Mouse (Mus musculus): Measurements from ENCODE around the gene Nrxn1. TPM values are rescaled to one million over a fixed set of nuclear protein-coding genes. Genes with fewer than 3 reads are reported as not detected.

Gene Nrxn1
- polyA plus RNA-seq, 1 experiment from 2014 or later, result 12.2 TPM

- 66% methylated on average over 8 of the region's 8 CpGs for whole genome bisulfite sequencing
- no peaks in the 10 kb centered on the region for H3K27me3 ChIP-seq (replicated peaks; ENCODE audit: control insufficient read depth, insufficient read depth, low read length)
- no peak overlapping the region for H3K4me3 ChIP-seq (ENCODE audit: low read depth, low read length)
- ATAC-seq (ENCODE audit: low read depth) (peak; percentile 77), DNase-seq (ENCODE audit: low spot score) (peak; percentile 75)
- H3K4me1 ChIP-seq (ENCODE audit: control insufficient read depth, insufficient read depth, low read length), result no peaks in the 10 kb centered on the region
- H3K27ac ChIP-seq (replicated peaks; ENCODE audit: low read depth, low read length), result no peak overlapping the region
- H3K9me3 ChIP-seq (ENCODE audit: control insufficient read depth, low read length), result 0 out of 2 replicates have a peak, but pooled peaks cover 5% of the 10 kb centered on the region
- no peaks in the 10 kb centered on the region for H3K36me3 ChIP-seq (ENCODE audit: control insufficient read depth, insufficient read depth, low read length)
- no peak overlapping the region for H3K4me2 ChIP-seq (ENCODE audit: low read depth, low read length)
- H3K9ac ChIP-seq (ENCODE audit: low read depth, low read length), result no peak overlapping the region
Observed at GRCm38 (mm10) chr17:90809197-90810163, 283.4 kb downstream of the Nrxn1 start.

DNA sequence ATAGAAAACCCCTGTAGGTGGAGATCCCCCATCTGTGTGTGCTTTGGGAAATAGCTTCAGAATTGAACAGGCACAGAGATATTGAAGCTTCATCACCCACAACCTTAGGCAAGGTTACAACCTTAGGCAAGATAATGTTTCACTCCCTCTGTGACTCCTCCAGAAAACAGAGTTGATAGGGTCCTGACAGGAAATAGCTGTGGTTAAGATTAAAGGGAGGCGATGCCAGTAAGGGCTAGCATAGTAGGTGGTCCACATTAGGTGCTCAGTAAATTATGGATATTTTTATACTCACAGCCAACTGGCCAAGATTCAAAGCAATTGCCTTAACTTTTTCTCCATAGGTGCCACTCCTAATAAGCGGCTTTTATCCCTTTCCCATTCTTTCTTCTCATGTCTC is 284.6 kb downstream of the Nrxn1 start:
- DNase-seq (ENCODE audit: low spot score) (no peak), ATAC-seq (ENCODE audit: low read depth) (no peak)
- Histone ChIP-seq H3K27ac (replicated peaks; ENCODE audit: low read depth, low read length) (no peak overlapping the region), H3K27me3 (replicated peaks; ENCODE audit: control insufficient read depth, insufficient read depth, low read length) (no peaks in the 10 kb centered on the region), H3K9ac (ENCODE audit: low read depth, low read length) (no peak overlapping the region), H3K9me3 (ENCODE audit: control insufficient read depth, low read length) (0 out of 2 replicates have a peak, but pooled peaks cover 5% of the 10 kb centered on the region), H3K4me2 (ENCODE audit: low read depth, low read length) (no peak overlapping the region), H3K4me1 (ENCODE audit: control insufficient read depth, insufficient read depth, low read length) (no peaks in the 10 kb centered on the region), H3K36me3 (ENCODE audit: control insufficient read depth, insufficient read depth, low read length) (no peaks in the 10 kb centered on the region), H3K4me3 (ENCODE audit: low read depth, low read length) (no peak overlapping the region)
- 61% methylated on average over 2 of the region's 2 CpGs for WGBS

DNA sequence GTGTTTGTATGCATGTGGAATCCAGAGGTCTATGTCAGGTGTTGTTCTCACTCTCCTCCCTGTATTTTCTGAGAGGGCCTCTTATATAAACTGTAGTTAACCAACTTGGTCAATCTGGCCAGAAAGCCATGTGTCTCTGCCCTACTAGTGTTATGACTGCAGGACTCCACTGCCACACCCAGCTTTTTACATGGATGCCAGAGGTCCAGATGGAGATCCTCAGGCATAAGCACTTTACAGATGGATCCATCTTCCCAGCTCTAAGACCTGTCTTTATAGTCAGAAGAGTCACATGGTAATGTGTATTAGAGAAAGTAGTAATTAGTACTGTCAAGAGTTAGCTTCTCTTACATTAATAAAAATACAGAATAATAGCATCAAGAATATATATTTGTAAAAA is 285.7 kb downstream of the Nrxn1 start:
- no peaks in the 10 kb centered on the region for H3K4me1 ChIP-seq (ENCODE audit: control insufficient read depth, insufficient read depth, low read length)
- no peaks in the 10 kb centered on the region for H3K36me3 ChIP-seq (ENCODE audit: control insufficient read depth, insufficient read depth, low read length)
- H3K27ac ChIP-seq (replicated peaks; ENCODE audit: low read depth, low read length), result no peak overlapping the region
- no peak for ATAC-seq (ENCODE audit: low read depth)
- H3K4me2 ChIP-seq (ENCODE audit: low read depth, low read length), result no peak overlapping the region
- H3K27me3 ChIP-seq (replicated peaks; ENCODE audit: control insufficient read depth, insufficient read depth, low read length), result no peaks in the 10 kb centered on the region
- no peak overlapping the region for H3K4me3 ChIP-seq (ENCODE audit: low read depth, low read length)
- H3K9me3 ChIP-seq (ENCODE audit: control insufficient read depth, low read length), result 0 out of 2 replicates have a peak, but pooled peaks cover 5% of the 10 kb centered on the region
- DNase-seq (ENCODE audit: low spot score), result no peak
- no peak overlapping the region for H3K9ac ChIP-seq (ENCODE audit: low read depth, low read length)

- Histone ChIP-seq H3K4me2 (ENCODE audit: low read depth, low read length) (no peak overlapping the region), H3K4me1 (ENCODE audit: control insufficient read depth, insufficient read depth, low read length) (0 out of 2 replicates have a peak, but pooled peaks cover 3% of the 10 kb centered on the region), H3K27me3 (replicated peaks; ENCODE audit: control insufficient read depth, insufficient read depth, low read length) (no peaks in the 10 kb centered on the region), H3K9me3 (ENCODE audit: control insufficient read depth, low read length) (no peaks in the 10 kb centered on the region), H3K4me3 (ENCODE audit: low read depth, low read length) (no peak overlapping the region), H3K27ac (replicated peaks; ENCODE audit: low read depth, low read length) (no peak overlapping the region), H3K9ac (ENCODE audit: low read depth, low read length) (no peak overlapping the region), H3K36me3 (ENCODE audit: control insufficient read depth, insufficient read depth, low read length) (no peaks in the 10 kb centered on the region)
- no peak for ATAC-seq (ENCODE audit: low read depth)
- no peak for DNase-seq (ENCODE audit: low spot score)
- WGBS, result 78% methylated on average over 2 of the region's 2 CpGs
Observed at GRCm38 (mm10) chr17:90798689-90799088, 294.2 kb downstream of the Nrxn1 start.

DNA sequence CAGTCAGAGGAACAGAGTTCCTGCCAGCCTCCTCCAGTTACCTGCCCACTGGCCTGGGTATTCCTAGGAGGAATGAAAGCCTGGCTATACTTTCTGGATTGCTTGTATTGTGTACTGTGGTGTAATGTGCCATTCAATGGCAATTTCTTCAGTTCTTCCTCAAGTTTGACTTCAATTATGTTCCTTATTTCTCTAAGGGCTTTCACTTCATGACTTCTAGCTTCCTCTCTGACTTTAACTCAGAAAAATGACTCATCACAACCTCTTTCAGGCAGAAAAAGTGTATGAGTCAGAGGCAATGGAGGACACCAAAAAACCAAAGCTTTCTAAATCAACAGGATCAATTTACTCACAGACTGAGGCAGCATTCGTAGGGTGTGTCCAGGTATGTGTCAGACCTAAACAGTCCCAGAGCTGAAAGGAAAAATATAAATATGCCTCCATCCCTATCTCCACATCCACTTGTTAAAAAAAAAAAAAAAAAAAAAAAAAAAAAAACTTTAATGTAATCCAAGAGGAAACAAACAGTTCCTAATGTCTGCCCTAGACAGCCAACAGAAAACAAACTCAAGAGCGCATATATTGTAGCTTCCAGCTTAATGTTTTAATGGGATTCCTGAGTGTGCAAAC is 295.1 kb downstream of the Nrxn1 start:
- no peaks in the 10 kb centered on the region for H3K9me3 ChIP-seq (ENCODE audit: control insufficient read depth, low read length)
- H3K9ac ChIP-seq (ENCODE audit: low read depth, low read length), result no peak overlapping the region
- H3K36me3 ChIP-seq (ENCODE audit: control insufficient read depth, insufficient read depth, low read length), result no peaks in the 10 kb centered on the region
- no peaks in the 10 kb centered on the region for H3K27me3 ChIP-seq (replicated peaks; ENCODE audit: control insufficient read depth, insufficient read depth, low read length)
- H3K4me1 ChIP-seq (ENCODE audit: control insufficient read depth, insufficient read depth, low read length), result 0 out of 2 replicates have a peak, but pooled peaks cover 3% of the 10 kb centered on the region
- no peak overlapping the region for H3K4me3 ChIP-seq (ENCODE audit: low read depth, low read length)
- ATAC-seq (ENCODE audit: low read depth) (no peak), DNase-seq (ENCODE audit: low spot score) (no peak)
- 81% methylated on average over 2 of the region's 2 CpGs for WGBS
- H3K27ac ChIP-seq (replicated peaks; ENCODE audit: low read depth, low read length), result no peak overlapping the region
- H3K4me2 ChIP-seq (ENCODE audit: low read depth, low read length), result no peak overlapping the region

- H3K27me3 ChIP-seq (replicated peaks; ENCODE audit: control insufficient read depth, insufficient read depth, low read length), result no peaks in the 10 kb centered on the region
- DNase-seq (ENCODE audit: low spot score), result no peak
- H3K9ac ChIP-seq (ENCODE audit: low read depth, low read length), result no peak overlapping the region
- no peak overlapping the region for H3K4me2 ChIP-seq (ENCODE audit: low read depth, low read length)
- ATAC-seq (ENCODE audit: low read depth), result no peak
- 66% methylated on average over 2 of the region's 2 CpGs for WGBS
- 0 out of 2 replicates have a peak, but pooled peaks cover 3% of the 10 kb centered on the region for H3K4me1 ChIP-seq (ENCODE audit: control insufficient read depth, insufficient read depth, low read length)
- H3K4me3 ChIP-seq (ENCODE audit: low read depth, low read length), result no peak overlapping the region
- no peak overlapping the region for H3K27ac ChIP-seq (replicated peaks; ENCODE audit: low read depth, low read length)
- H3K36me3 ChIP-seq (ENCODE audit: control insufficient read depth, insufficient read depth, low read length), result no peaks in the 10 kb centered on the region
- no peaks in the 10 kb centered on the region for H3K9me3 ChIP-seq (ENCODE audit: control insufficient read depth, low read length)
Observed at GRCm38 (mm10) chr17:90796974-90797373, 295.9 kb downstream of the Nrxn1 start.

GRCm38 (mm10) chr17:90788491-90789127 is 304.3 kb downstream of the Nrxn1 start:
- no peak for DNase-seq (ENCODE audit: low spot score)

GRCm38 (mm10) chr17:90788040-90788439 is 304.8 kb downstream of the Nrxn1 start:
- ATAC-seq (ENCODE audit: low read depth) (no peak), DNase-seq (ENCODE audit: low spot score) (no peak)
- no peaks in the 10 kb centered on the region for H3K36me3 ChIP-seq (ENCODE audit: control insufficient read depth, insufficient read depth, low read length)
- no peak overlapping the region for H3K27ac ChIP-seq (replicated peaks; ENCODE audit: low read depth, low read length)
- WGBS, result 64% methylated on average over 1 of the region's 1 CpGs
- H3K9ac ChIP-seq (ENCODE audit: low read depth, low read length), result no peak overlapping the region
- no peaks in the 10 kb centered on the region for H3K9me3 ChIP-seq (ENCODE audit: control insufficient read depth, low read length)
- H3K4me2 ChIP-seq (ENCODE audit: low read depth, low read length), result no peak overlapping the region
- no peak overlapping the region for H3K4me3 ChIP-seq (ENCODE audit: low read depth, low read length)
- H3K4me1 ChIP-seq (ENCODE audit: control insufficient read depth, insufficient read depth, low read length), result no peaks in the 10 kb centered on the region
- H3K27me3 ChIP-seq (replicated peaks; ENCODE audit: control insufficient read depth, insufficient read depth, low read length), result no peaks in the 10 kb centered on the region

More at GRCm38 (mm10) chr17:90788491-90789127, 304.3 kb downstream of the Nrxn1 start:
- Histone ChIP-seq H3K4me1 (ENCODE audit: control insufficient read depth, insufficient read depth, low read length) (no peaks in the 10 kb centered on the region), H3K4me2 (ENCODE audit: low read depth, low read length) (no peak overlapping the region), H3K9ac (ENCODE audit: low read depth, low read length) (no peak overlapping the region), H3K4me3 (ENCODE audit: low read depth, low read length) (no peak overlapping the region), H3K27ac (replicated peaks; ENCODE audit: low read depth, low read length) (no peak overlapping the region), H3K27me3 (replicated peaks; ENCODE audit: control insufficient read depth, insufficient read depth, low read length) (no peaks in the 10 kb centered on the region), H3K9me3 (ENCODE audit: control insufficient read depth, low read length) (no peaks in the 10 kb centered on the region), H3K36me3 (ENCODE audit: control insufficient read depth, insufficient read depth, low read length) (no peaks in the 10 kb centered on the region)
- ATAC-seq (ENCODE audit: low read depth), result no peak
- WGBS, result 62% methylated on average over 3 of the region's 3 CpGs

All from embryonic facial prominence, embryonic 14.5 days (tissue).